Mouse (Mus musculus) neural tube, embryonic 12.5 days (tissue): ENCODE data around the gene Tnni1. TPM values are rescaled to one million over a fixed set of nuclear protein-coding genes. Genes with fewer than 3 reads are reported as not detected.

Experiments used
- ATAC-seq: fragments of 200-750 bp; cut with Nextera tagmentation; 2 replicates; pipeline ENCODE4 v1.8.0; 2017; ENCODE audit warnings: low read depth, mild to moderate bottlenecking, moderate TSS enrichment, moderate library complexity; ENCODE audit not compliant: low FRiP score
- H3K27ac ChIP-seq: fragments of 300-500 bp; sonication (generic); 2 replicates; pipeline ENCODE4 v1.5.1; 2016
- H3K27me3 ChIP-seq: fragments of 300-500 bp; sonication (generic); replicated peaks from 2 replicates; pipeline ENCODE4 v1.6.1; 2016; ENCODE audit warnings: mild to moderate bottlenecking
- H3K36me3 ChIP-seq: fragments of 300-500 bp; sonication (generic); 2 replicates; pipeline ENCODE4 v1.6.1; 2016; ENCODE audit warnings: mild to moderate bottlenecking
- H3K4me1 ChIP-seq: fragments of 300-500 bp; sonication (generic); 2 replicates; pipeline ENCODE4 v1.6.1; 2016
- H3K4me2 ChIP-seq: fragments of 300-500 bp; sonication (generic); replicated peaks from 2 replicates; pipeline ENCODE4 v1.6.1; 2016; ENCODE audit warnings: mild to moderate bottlenecking
- H3K4me3 ChIP-seq: fragments of 300-500 bp; sonication (generic); 2 replicates; pipeline ENCODE4 v1.5.1; 2016
- H3K9ac ChIP-seq: fragments of 300-500 bp; sonication (generic); 2 replicates; pipeline ENCODE4 v1.6.1; 2016; ENCODE audit warnings: mild to moderate bottlenecking
- H3K9me3 ChIP-seq: fragments of 300-500 bp; sonication (generic); 2 replicates; pipeline ENCODE4 v1.6.1; 2016; ENCODE audit warnings: mild to moderate bottlenecking
- WGBS: fragments of 180-500 bp; shearing (Covaris S2); methylation state at CpG from one replicate; pipeline ENCODE4 v1.1.7; 2016; 5-methylcytosine and 5-hydroxymethylcytosine counted together
- polyA plus RNA-seq: library from polyadenylated mRNA; unstranded; fragments of >200 nt; fragmentation: Nextera tagmentation; extraction: Ambion mirVana; gene quantifications from 2 replicates; pipeline ENCODE4 v1.2.1, GENCODE M21; 2016

Tnni1 gene
- polyA plus RNA-seq, 1 experiment from 2014 or later = 27.4 TPM

GRCm38 (mm10) chr1:135793370-135794215 lies 14.4 kb downstream of the Tnni1 start:
- H3K27ac ChIP-seq = no peak overlapping the region
- H3K27me3 ChIP-seq = 0 out of 2 replicates have a peak, but pooled peaks cover 3% of the 10 kb centered on the region
- H3K4me3 ChIP-seq = no peak overlapping the region
- peak overlapping the region; percentile 21; the same call in 1 of the 2 replicates for H3K9ac ChIP-seq
- WGBS = 17% methylated on average over 27 of the region's 27 CpGs
- no peak for ATAC-seq
- no peaks in the 10 kb centered on the region for H3K36me3 ChIP-seq
- peaks cover 12% of the 10 kb centered on the region for H3K4me1 ChIP-seq
- H3K4me2 ChIP-seq = peak overlapping the region; percentile 46
- H3K9me3 ChIP-seq = no peaks in the 10 kb centered on the region

DNA sequence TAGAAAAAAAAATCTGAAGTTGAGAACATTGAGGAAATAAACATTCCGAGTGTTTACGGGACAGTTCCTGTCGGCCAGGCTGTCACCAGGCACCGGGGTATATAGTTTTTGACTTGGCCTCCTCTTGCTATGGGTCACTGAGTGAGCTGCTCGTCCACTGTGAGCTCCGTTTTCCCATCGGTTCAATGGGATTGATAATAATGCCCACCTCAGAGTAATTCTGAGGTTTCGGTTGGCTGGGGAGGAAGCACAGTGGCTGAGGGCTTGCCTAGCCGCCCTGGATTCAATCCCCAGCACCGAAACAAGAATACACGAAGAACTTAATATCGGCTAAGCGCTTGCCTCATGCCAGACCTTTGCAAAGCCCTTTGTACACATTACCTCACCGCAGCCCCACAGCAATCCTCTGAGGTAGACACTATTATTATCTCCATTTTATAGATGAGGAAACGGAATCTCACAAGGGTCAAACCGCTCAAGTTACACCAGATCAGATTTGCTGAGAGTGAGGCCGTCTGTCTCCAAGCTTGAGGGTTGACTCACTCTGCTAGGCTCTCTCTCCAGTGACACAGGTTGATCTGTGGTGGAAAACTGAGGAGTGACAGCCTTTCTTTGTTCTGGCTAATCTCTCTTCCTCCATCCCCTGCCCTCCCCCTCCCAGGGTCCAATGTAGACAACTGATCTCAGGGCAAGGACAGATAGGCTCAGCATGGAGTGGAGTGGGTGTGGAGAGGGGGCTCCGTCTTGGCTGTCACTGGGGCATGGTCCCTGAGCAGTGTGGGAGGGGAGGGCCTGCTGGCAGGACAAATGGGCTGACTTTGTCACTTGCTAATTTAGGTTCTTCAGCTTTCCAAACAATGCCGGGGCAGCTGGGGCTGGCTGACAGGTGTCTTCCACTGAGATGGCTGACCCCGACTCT lies 15.2 kb downstream of the Tnni1 start:
- no peak for ATAC-seq
- peak overlapping the region; percentile 46 for H3K4me2 ChIP-seq
- H3K9me3 ChIP-seq = no peaks in the 10 kb centered on the region
- H3K4me3 ChIP-seq = no peak overlapping the region
- WGBS = 56% methylated on average over 20 of the region's 20 CpGs
- peaks cover 8% of the 10 kb centered on the region; the same call in 1 of the 2 replicates for H3K4me1 ChIP-seq
- H3K36me3 ChIP-seq = no peaks in the 10 kb centered on the region
- H3K9ac ChIP-seq = no peak overlapping the region
- 0 out of 2 replicates have a peak, but pooled peaks cover 3% of the 10 kb centered on the region for H3K27me3 ChIP-seq
- no peak overlapping the region for H3K27ac ChIP-seq

DNA sequence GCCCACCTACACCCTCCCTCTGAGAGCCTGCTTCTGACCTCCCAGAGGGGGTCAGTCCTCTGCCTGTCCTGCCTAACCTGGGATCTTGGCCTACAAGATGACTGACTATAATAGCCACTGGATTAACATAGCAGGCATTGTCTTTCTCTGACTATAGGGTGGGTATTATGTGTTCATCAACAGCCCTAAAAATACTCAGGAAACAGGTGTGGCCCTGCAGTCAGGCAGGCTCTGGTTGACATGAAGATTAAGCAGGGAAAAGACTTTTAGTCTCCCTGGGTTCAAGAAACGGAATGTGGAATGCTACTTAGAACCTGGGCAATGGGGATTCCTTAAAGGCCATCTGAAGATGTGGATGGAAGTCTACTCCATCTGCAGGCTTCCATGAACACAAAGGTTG lies 19.3 kb downstream of the Tnni1 start:
- H3K4me2 ChIP-seq = no peak overlapping the region
- no peaks in the 10 kb centered on the region for H3K27me3 ChIP-seq
- H3K27ac ChIP-seq = no peak overlapping the region
- 72% methylated on average over 1 of the region's 1 CpGs for WGBS
- ATAC-seq = no peak
- no peaks in the 10 kb centered on the region for H3K9me3 ChIP-seq
- peaks cover 14% of the 10 kb centered on the region for H3K4me1 ChIP-seq
- H3K9ac ChIP-seq = no peak overlapping the region
- no peak overlapping the region for H3K4me3 ChIP-seq
- H3K36me3 ChIP-seq = no peaks in the 10 kb centered on the region

- 66% methylated on average over 8 of the region's 8 CpGs for WGBS
- H3K27me3 ChIP-seq = no peaks in the 10 kb centered on the region
- ATAC-seq = no peak
- H3K9ac ChIP-seq = no peak overlapping the region
- H3K27ac ChIP-seq = no peak overlapping the region
- H3K4me2 ChIP-seq = no peak overlapping the region
- H3K4me1 ChIP-seq = peaks cover 9% of the 10 kb centered on the region
- H3K36me3 ChIP-seq = no peaks in the 10 kb centered on the region
- no peak overlapping the region for H3K4me3 ChIP-seq
- no peaks in the 10 kb centered on the region for H3K9me3 ChIP-seq
These were observed 19.9 kb downstream of the Tnni1 start for GRCm38 (mm10) chr1:135799109-135799627.

GRCm38 (mm10) chr1:135800192-135800950 lies 21.1 kb downstream of the Tnni1 start:
- 53% methylated on average over 8 of the region's 8 CpGs for WGBS
- H3K4me3 ChIP-seq = no peak overlapping the region
- no peak overlapping the region for H3K27ac ChIP-seq
- no peaks in the 10 kb centered on the region for H3K36me3 ChIP-seq
- H3K4me2 ChIP-seq = no peak overlapping the region
- no peak overlapping the region for H3K9ac ChIP-seq
- ATAC-seq = peak; percentile 50
- H3K27me3 ChIP-seq = no peaks in the 10 kb centered on the region
- no peaks in the 10 kb centered on the region for H3K9me3 ChIP-seq
- H3K4me1 ChIP-seq = peaks cover 9% of the 10 kb centered on the region

DNA sequence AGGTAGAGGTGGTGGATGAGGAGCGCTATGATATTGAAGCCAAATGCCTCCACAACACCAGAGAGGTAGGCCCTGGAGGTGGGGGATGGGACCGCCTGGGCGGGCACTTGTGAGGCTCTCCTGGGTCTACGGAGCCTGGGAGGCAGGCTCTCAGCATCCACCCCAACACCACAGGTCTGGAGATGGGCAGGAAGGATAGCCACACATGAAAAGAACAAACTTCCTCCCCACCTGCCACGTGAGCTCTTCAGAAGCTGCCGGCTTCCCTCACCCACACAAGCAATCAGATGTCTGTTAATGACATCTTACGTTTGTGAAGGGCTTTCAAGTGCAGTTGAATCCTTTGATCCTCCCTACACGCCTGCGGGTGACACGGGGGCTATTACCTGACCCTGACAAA lies 28.3 kb downstream of the Tnni1 start:
- Histone ChIP-seq H3K36me3 (no peaks in the 10 kb centered on the region), H3K9me3 (no peaks in the 10 kb centered on the region), H3K27me3 (no peaks in the 10 kb centered on the region), H3K4me2 (no peak overlapping the region), H3K4me3 (no peak overlapping the region), H3K4me1 (no peaks in the 10 kb centered on the region), H3K9ac (no peak overlapping the region), H3K27ac (no peak overlapping the region)
- WGBS = 29% methylated on average over 10 of the region's 10 CpGs
- ATAC-seq = no peak

DNA sequence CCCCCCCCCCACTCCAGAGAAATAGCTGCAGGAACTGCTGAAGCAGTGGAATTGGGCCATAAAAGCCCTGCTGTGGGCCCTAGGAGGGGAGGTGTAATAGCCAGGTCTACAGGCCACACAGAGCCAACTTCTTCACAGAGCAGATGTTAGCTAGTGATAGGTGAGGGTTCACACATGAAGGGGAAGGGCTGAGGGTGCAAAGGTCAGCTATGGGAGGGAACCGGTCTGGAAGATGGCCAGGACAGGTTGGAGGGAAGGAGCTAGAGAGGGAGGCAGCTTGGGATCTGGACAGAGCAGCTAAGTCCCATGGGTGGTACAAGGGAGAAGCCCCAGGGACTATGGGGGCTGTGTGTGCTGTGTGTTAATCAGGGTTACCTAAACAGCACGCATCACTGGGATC lies 30.9 kb downstream of the Tnni1 start:
- WGBS = 38% methylated on average over 2 of the region's 2 CpGs
- no peak for ATAC-seq

DNA sequence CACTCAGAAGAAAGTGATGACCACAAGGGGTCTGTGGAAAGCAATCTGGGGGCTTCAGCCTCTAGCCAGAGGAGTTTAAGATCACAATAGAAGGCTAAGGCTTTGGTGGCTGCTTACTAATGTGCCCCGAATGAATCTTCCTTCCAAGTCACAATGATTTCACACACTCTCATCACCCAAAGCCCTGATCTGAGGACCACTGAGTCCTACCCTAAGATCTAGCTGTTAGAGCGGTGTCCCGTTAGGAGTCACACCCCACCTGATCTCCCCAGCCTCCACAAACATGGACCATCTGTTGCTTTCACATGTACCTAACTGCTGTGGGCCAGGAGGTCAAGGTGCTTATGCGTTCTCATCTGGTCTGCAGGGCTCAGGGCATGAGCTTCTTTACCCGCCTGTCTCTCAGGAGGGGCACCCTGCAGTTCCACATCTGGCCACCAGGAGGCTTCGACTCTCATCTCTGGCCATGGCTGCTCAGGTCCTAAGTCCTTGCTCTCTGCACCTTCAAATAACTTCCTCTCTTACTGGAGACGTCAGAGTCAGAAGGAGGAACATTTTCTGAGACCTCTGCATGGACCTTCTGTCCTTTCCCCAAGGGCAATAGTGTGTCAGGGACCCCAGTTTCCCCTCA lies 31.9 kb downstream of the Tnni1 start:
- no peak for ATAC-seq

More for the DNA sequence above, 30.9 kb downstream of the Tnni1 start:
- no peak overlapping the region for H3K4me3 ChIP-seq
- H3K9me3 ChIP-seq = no peaks in the 10 kb centered on the region
- no peak overlapping the region for H3K27ac ChIP-seq
- H3K9ac ChIP-seq = no peak overlapping the region
- no peak overlapping the region for H3K4me2 ChIP-seq
- no peaks in the 10 kb centered on the region for H3K36me3 ChIP-seq
- no peaks in the 10 kb centered on the region for H3K27me3 ChIP-seq
- 0 out of 2 replicates have a peak, but pooled peaks cover 2% of the 10 kb centered on the region for H3K4me1 ChIP-seq

DNA sequence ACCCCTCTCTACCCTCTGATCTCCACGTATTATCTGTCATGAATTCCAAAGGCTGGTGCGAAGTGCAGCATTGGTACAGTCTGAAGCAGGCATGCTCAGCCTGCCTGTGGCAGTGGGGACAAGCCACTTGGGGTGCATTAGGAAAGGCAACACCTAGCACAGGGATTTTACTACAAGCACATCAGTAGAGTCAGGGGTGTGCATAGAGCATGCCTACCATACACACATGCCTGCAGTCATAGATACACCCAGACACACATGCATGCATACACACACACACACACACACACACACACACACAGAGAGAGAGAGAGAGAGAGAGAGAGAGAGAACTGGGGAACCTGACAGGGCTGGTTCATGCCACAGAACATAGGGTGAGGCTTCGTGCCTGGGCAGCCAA lies 33.0 kb downstream of the Tnni1 start:
- H3K4me2 ChIP-seq = no peak overlapping the region
- H3K36me3 ChIP-seq = no peaks in the 10 kb centered on the region
- peaks cover 6% of the 10 kb centered on the region for H3K27me3 ChIP-seq
- H3K4me3 ChIP-seq = no peak overlapping the region
- H3K4me1 ChIP-seq = 0 out of 2 replicates have a peak, but pooled peaks cover 2% of the 10 kb centered on the region
- no peak for ATAC-seq
- no peak overlapping the region for H3K27ac ChIP-seq
- no peak overlapping the region for H3K9ac ChIP-seq
- no peaks in the 10 kb centered on the region for H3K9me3 ChIP-seq
- 85% methylated on average over 3 of the region's 3 CpGs for WGBS

More for the DNA sequence above, 31.9 kb downstream of the Tnni1 start:
- Histone ChIP-seq H3K9me3 (no peaks in the 10 kb centered on the region), H3K27ac (no peak overlapping the region), H3K4me1 (0 out of 2 replicates have a peak, but pooled peaks cover 2% of the 10 kb centered on the region), H3K4me2 (no peak overlapping the region), H3K9ac (no peak overlapping the region), H3K4me3 (no peak overlapping the region), H3K36me3 (no peaks in the 10 kb centered on the region), H3K27me3 (no peaks in the 10 kb centered on the region; the same call in 1 of the 2 replicates)
- WGBS = 31% methylated on average over 7 of the region's 7 CpGs

DNA sequence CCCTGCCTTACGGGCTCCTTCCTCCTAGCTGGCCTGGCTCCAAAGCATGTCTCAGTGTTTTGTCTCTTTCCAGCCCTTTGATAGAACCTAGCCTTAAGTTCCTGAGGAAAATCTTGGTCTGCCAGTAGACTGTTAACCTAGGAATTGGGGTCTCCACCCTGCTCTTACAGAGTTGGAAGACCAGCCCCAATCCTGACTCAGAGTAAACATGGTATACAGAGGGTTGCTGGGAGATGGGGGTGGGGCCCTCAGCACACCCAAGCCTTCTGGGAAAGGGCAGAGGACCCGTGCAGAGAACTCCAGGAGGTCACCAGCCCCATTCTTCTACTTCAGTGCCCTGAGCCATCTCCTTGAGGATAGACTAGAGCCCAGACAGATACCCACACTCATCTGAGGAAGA lies 33.4 kb downstream of the Tnni1 start:
- ATAC-seq = no peak
- H3K9me3 ChIP-seq = no peaks in the 10 kb centered on the region
- no peak overlapping the region for H3K4me3 ChIP-seq
- 0 out of 2 replicates have a peak, but pooled peaks cover 2% of the 10 kb centered on the region for H3K4me1 ChIP-seq
- no peak overlapping the region for H3K4me2 ChIP-seq
- no peak overlapping the region for H3K27ac ChIP-seq
- peaks cover 10% of the 10 kb centered on the region for H3K27me3 ChIP-seq
- H3K36me3 ChIP-seq = no peaks in the 10 kb centered on the region
- WGBS = 53% methylated on average over 2 of the region's 2 CpGs
- H3K9ac ChIP-seq = no peak overlapping the region

DNA sequence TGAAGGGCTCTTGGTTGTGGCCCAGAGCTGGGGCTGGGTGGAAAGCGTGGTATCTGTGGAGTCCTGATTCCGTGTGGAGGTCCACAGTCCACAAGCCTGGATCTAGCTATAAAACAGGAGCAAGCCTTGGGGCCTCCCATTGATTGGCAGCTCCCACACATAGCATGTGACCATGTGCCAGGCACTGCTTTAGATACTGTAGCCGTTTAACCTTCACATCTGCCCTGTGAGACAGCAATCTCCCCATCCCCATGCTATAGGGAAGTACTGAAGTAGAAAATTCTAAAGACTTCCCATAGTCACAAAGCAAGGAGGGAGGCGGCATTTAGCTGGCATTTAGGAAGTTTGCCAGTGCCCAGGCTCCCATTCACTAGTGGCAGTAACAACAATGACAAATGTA lies 33.8 kb downstream of the Tnni1 start:
- Histone ChIP-seq H3K27me3 (peaks cover 15% of the 10 kb centered on the region), H3K36me3 (no peaks in the 10 kb centered on the region), H3K4me2 (no peak overlapping the region), H3K4me1 (0 out of 2 replicates have a peak, but pooled peaks cover 2% of the 10 kb centered on the region), H3K9ac (no peak overlapping the region), H3K4me3 (no peak overlapping the region), H3K9me3 (no peaks in the 10 kb centered on the region), H3K27ac (no peak overlapping the region)
- WGBS = 60% methylated on average over 4 of the region's 4 CpGs
- no peak for ATAC-seq
